Mouse (Mus musculus) forebrain, embryonic 10.5 days (tissue): ENCODE data around the gene Ppp4r3a. TPM values are rescaled to one million over a fixed set of nuclear protein-coding genes. Genes with fewer than 3 reads are reported as not detected.
"Not testable (repeated sequence)": the region's sequence is repeated elsewhere in the genome, so short reads cannot be mapped to it uniquely, and the experiment has no call there.

Source experiments
- DNase-seq: peaks from one replicate; pipeline ENCODE4 v3.0.0-alpha.2; 2017; ENCODE audit warnings: low spot score; ENCODE audit errors: extremely low spot score
- H3K27ac ChIP-seq: fragments of 300-500 bp; sonication (generic); 2 replicates; pipeline ENCODE4 v1.5.1; 2016; ENCODE audit warnings: mild to moderate bottlenecking
- H3K27me3 ChIP-seq: fragments of 300-500 bp; sonication (generic); 2 replicates; pipeline ENCODE4 v1.6.1; 2016; ENCODE audit warnings: mild to moderate bottlenecking; ENCODE audit not compliant: poor library complexity, severe bottlenecking
- H3K36me3 ChIP-seq: fragments of 300-500 bp; sonication (generic); replicated peaks from 2 replicates; pipeline ENCODE4 v1.6.1; 2016; ENCODE audit warnings: mild to moderate bottlenecking, moderate library complexity
- H3K4me1 ChIP-seq: fragments of 300-500 bp; sonication (generic); 2 replicates; pipeline ENCODE4 v1.6.1; 2016
- H3K4me3 ChIP-seq: fragments of 300-500 bp; sonication (generic); 2 replicates; pipeline ENCODE4 v1.5.1; 2016; ENCODE audit warnings: mild to moderate bottlenecking, moderate library complexity
- H3K9me3 ChIP-seq: fragments of 300-500 bp; sonication (generic); 2 replicates; pipeline ENCODE4 v1.6.1; 2016; ENCODE audit warnings: mild to moderate bottlenecking, moderate library complexity
- WGBS: fragments of 180-500 bp; shearing (Covaris S2); methylation state at CpG from one replicate; pipeline ENCODE4 v1.1.7; 2016; 5-methylcytosine and 5-hydroxymethylcytosine counted together
- polyA plus RNA-seq: library from polyadenylated mRNA; unstranded; fragments of >200 nt; fragmentation: Nextera tagmentation; extraction: Ambion mirVana; gene quantifications from 2 replicates; pipeline ENCODE4 v1.2.1, GENCODE M21; 2016

The Ppp4r3a gene
- polyA plus RNA-seq, 1 experiment from 2014 or later, result 51.0 TPM

DNA sequence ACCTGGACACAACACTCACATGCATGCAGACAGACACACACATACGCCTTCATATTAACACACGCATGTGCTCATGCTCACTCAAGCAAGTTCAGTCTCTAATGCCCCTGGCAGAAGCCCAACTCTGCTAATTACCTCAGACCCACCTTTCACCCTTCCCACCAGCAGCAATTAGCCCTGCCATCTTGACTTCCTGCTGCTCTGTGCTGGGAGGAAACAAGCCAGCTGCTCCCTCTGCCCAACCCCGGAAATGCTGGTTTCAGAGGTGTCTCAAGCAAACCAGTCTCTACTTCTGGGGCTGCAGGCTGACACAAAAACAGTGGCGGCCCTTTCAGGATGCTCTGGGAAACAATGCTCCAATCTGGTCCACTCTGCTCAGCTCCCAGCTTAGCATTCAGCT is 67.6 kb downstream of the Ppp4r3a start:
- Histone ChIP-seq H3K4me1 (peaks cover 86% of the 10 kb centered on the region), H3K27ac (peak overlapping the region; percentile 62; the same call in 1 of the 2 replicates)

GRCm38 (mm10) chr12:101015165-101015560 is 68.3 kb downstream of the Ppp4r3a start:
- peaks cover 92% of the 10 kb centered on the region for H3K4me1 ChIP-seq
- H3K9me3 ChIP-seq, result 0 out of 2 replicates have a peak, but pooled peaks cover 6% of the 10 kb centered on the region
- WGBS, result 88% methylated on average over 11 of the region's 11 CpGs
- no peaks in the 10 kb centered on the region for H3K27me3 ChIP-seq
- H3K27ac ChIP-seq, result no peak overlapping the region; the same call in 1 of the 2 replicates
- H3K4me3 ChIP-seq, result no peak overlapping the region
- H3K36me3 ChIP-seq, result peaks cover 28% of the 10 kb centered on the region
- DNase-seq, result no peak

More for the DNA sequence above, 67.6 kb downstream of the Ppp4r3a start:
- Histone ChIP-seq H3K36me3 (peaks cover 30% of the 10 kb centered on the region), H3K27me3 (no peaks in the 10 kb centered on the region), H3K4me3 (no peak overlapping the region), H3K9me3 (peaks cover 6% of the 10 kb centered on the region; the same call in 1 of the 2 replicates)
- DNase-seq, result no peak
- WGBS, result 53% methylated on average over 4 of the region's 4 CpGs

DNA sequence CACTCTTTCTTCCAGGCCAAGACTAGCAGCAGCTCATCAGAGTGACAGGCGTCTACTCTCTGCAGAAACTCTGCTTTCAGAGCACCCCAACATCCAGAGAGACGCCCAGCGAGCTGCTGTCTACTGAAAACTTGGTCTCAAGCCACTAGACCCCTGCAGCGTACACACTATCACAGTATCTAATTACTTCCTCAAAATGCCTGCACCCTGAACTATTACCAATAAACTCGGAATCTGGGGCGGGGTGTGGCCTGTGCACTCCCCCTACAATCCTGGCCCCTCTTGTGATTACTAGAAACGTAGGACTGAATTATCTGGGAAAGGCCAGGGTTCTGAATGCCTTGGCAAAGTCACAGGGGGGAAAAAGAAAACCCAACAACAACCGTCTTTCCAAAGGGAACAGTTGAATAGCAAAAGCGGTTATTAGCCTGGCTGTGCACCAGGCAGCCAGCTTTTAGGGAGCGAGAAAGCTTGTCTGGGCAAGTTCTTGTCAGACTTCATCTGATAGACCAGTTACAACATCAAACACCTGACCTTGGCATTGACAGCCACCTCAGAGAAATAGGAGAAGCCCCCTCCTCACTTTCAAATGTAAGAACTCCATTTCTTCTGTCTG is 68.8 kb downstream of the Ppp4r3a start:
- H3K27me3 ChIP-seq, result no peaks in the 10 kb centered on the region
- no peak overlapping the region for H3K4me3 ChIP-seq
- H3K9me3 ChIP-seq, result 0 out of 2 replicates have a peak, but pooled peaks cover 1% of the 10 kb centered on the region
- peaks cover 25% of the 10 kb centered on the region for H3K36me3 ChIP-seq
- no peak for DNase-seq
- peaks cover 94% of the 10 kb centered on the region for H3K4me1 ChIP-seq
- peak overlapping the region; percentile 53; the same call in 1 of the 2 replicates for H3K27ac ChIP-seq
- WGBS, result 87% methylated on average over 10 of the region's 10 CpGs

- H3K9me3 ChIP-seq, DNase-seq, H3K4me3 ChIP-seq, H3K27me3 ChIP-seq: not testable (repeated sequence)
- peaks cover 92% of the 10 kb centered on the region for H3K4me1 ChIP-seq
- H3K36me3 ChIP-seq, result peaks cover 19% of the 10 kb centered on the region
- 89% methylated on average over 9 of the region's 9 CpGs for WGBS
- peak overlapping the region; percentile 53; the same call in 1 of the 2 replicates for H3K27ac ChIP-seq
These were observed 69.8 kb downstream of the Ppp4r3a start for GRCm38 (mm10) chr12:101013668-101014067.

DNA sequence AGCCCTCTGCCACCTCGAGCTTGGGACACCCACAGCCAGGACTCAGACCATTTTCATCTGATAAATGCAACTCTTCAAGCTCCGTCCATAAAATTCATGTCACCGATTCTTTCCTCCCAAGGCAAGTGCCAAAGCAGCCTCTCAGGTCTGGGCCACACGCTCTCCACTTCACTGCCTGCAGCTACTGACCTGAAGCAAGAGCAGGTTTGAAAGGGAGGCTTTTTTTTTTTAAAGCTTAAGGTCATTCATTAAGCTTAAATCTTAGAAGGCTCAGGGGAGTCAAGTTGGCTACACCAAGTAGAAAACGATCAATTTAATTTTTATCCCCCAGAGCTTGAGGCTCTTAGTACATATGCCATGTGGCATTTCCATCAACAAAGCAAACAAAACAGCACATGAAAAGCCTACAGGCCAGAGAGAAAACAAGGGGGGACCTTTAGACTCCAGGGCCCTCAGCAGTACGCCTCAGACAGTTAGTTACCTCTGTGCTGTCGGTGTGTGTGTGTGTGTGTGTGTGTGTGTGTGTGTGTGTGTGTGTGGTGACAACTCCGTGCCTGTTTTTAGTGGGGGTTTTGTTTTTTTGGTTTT is 70.3 kb downstream of the Ppp4r3a start:
- H3K9me3 ChIP-seq, result no peaks in the 10 kb centered on the region
- DNase-seq, result no peak
- H3K4me3 ChIP-seq, result no peak overlapping the region
- peaks cover 19% of the 10 kb centered on the region for H3K36me3 ChIP-seq
- peaks cover 92% of the 10 kb centered on the region for H3K4me1 ChIP-seq
- peak overlapping the region; percentile 71 for H3K27ac ChIP-seq
- no peaks in the 10 kb centered on the region for H3K27me3 ChIP-seq
- WGBS, result 54% methylated on average over 8 of the region's 8 CpGs

DNA sequence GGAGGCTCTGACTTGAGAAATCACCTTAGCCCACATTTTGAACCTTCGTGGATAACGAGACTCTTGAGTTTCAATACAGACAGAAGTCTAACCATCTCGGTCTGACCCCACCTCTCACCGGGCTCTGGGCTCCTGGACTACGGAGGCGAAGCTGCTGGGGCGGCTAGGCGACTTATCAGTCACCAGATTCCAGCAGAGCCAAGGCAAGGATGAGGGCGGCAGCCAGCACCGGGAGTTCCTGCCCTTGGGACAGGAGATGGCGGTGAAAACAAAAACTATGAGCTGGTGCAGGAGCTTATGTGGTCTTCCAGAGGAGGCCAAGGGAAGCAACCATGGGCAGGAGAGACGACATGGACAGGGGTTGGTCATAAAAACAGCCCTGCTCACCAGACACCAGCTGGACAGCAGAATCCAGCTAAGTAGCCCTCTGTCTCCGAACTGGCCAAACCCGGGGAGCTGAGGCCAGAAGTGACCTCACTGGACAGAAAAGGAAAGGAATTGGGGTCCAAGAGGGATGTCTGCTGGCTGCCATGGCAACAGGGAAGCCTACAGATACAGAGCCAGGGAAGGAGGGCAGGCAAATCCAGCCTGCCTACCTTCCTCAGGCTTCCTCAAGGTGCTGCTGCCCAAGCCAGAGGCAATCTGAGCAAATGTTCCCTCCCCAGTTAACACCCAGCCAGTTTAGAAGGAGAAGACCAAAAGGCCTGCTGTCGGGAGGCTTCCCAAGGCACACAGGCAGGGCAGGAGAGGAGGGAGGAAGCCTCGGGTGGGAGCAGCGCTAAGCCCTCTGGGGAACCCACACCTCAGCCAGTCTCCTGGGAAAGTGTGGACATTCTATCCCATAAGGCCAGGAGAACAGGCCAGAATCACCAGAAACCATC is 71.1 kb downstream of the Ppp4r3a start:
- Histone ChIP-seq H3K4me3 (peak overlapping the region; percentile 10; the same call in 1 of the 2 replicates), H3K36me3 (peaks cover 19% of the 10 kb centered on the region), H3K4me1 (peaks cover 92% of the 10 kb centered on the region), H3K27me3 (no peaks in the 10 kb centered on the region), H3K27ac (peak overlapping the region; percentile 71), H3K9me3 (no peaks in the 10 kb centered on the region)
- DNase-seq, result no peak
- WGBS, result 50% methylated on average over 17 of the region's 17 CpGs

DNA sequence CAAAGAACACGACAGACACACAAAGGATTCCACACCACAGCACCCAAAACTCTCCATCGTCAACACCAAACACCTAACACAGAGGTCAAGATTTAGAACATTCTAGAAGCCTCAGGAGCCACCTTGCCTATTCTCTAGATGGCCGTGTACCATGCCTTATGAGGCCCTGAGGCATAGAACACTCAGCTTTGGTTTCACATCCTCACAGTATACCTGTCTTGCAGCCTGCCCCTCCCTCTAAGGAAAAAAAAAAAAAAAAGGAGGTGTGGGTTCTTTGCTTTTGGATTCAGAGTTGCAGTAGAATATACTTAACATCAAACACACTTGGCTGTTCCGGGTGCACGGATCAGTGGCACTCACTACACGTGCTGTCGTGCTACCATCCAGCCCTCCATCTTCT is 72.5 kb downstream of the Ppp4r3a start:
- Histone ChIP-seq H3K4me1 (peaks cover 92% of the 10 kb centered on the region), H3K9me3 (no peaks in the 10 kb centered on the region), H3K27me3 (no peaks in the 10 kb centered on the region), H3K27ac (no peak overlapping the region), H3K4me3 (no peak overlapping the region), H3K36me3 (peaks cover 7% of the 10 kb centered on the region)
- 91% methylated on average over 7 of the region's 7 CpGs for WGBS
- DNase-seq, result no peak

- Histone ChIP-seq H3K27me3 (no peaks in the 10 kb centered on the region), H3K9me3 (no peaks in the 10 kb centered on the region), H3K4me1 (peaks cover 92% of the 10 kb centered on the region), H3K36me3 (peaks cover 7% of the 10 kb centered on the region), H3K4me3 (no peak overlapping the region), H3K27ac (0 out of 2 replicates have a peak overlapping the region, but pooled peaks have one; percentile 53)
- WGBS, result 73% methylated on average over 10 of the region's 10 CpGs
- DNase-seq, result no peak
These were observed 73.2 kb downstream of the Ppp4r3a start for GRCm38 (mm10) chr12:101010148-101010920.

GRCm38 (mm10) chr12:101009225-101009624 is 74.3 kb downstream of the Ppp4r3a start:
- peaks cover 92% of the 10 kb centered on the region for H3K4me1 ChIP-seq
- H3K4me3 ChIP-seq, result no peak overlapping the region
- 82% methylated on average over 4 of the region's 4 CpGs for WGBS
- H3K36me3 ChIP-seq, result peaks cover 7% of the 10 kb centered on the region
- H3K27me3 ChIP-seq, result no peaks in the 10 kb centered on the region
- H3K27ac ChIP-seq, result peak overlapping the region; percentile 78; the same call in 1 of the 2 replicates
- no peaks in the 10 kb centered on the region for H3K9me3 ChIP-seq
- DNase-seq, result no peak

DNA sequence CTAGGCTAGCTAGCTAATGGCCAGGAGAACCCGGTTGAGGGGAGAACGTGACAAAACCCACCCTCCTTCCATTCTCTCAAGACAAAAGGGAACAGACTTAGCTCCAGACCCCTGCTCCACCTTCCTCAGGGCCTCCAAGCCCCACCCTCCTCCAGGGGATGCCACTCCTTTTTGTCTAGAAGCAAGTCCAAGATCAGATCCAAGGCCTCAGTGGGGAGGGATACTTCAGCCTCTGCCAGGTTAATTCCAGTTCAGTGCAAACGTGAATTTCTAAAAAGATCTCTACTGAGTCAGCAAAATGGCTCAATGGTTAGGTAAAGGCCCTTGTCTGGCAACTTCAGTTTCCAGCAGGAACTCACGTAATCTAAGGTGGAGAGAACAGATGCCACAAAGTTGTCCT is 74.9 kb downstream of the Ppp4r3a start:
- no peak overlapping the region for H3K4me3 ChIP-seq
- H3K9me3 ChIP-seq, result no peaks in the 10 kb centered on the region
- peaks cover 92% of the 10 kb centered on the region for H3K4me1 ChIP-seq
- H3K27me3 ChIP-seq, result no peaks in the 10 kb centered on the region
- peaks cover 7% of the 10 kb centered on the region for H3K36me3 ChIP-seq
- peak overlapping the region; percentile 78 for H3K27ac ChIP-seq
- WGBS, result 25% methylated on average over 4 of the region's 4 CpGs
- DNase-seq, result no peak

- Histone ChIP-seq H3K9me3 (no peaks in the 10 kb centered on the region), H3K27me3 (no peaks in the 10 kb centered on the region), H3K36me3 (peaks cover 7% of the 10 kb centered on the region), H3K4me3 (no peak overlapping the region), H3K27ac (peak overlapping the region; percentile 78), H3K4me1 (peaks cover 92% of the 10 kb centered on the region)
- 35% methylated on average over 10 of the region's 10 CpGs for WGBS
- no peak for DNase-seq
These were observed 75.5 kb downstream of the Ppp4r3a start for GRCm38 (mm10) chr12:101007968-101008481.

- Histone ChIP-seq H3K4me1 (peaks cover 92% of the 10 kb centered on the region), H3K36me3 (peaks cover 7% of the 10 kb centered on the region), H3K9me3 (no peaks in the 10 kb centered on the region), H3K27me3 (no peaks in the 10 kb centered on the region), H3K4me3 (no peak overlapping the region), H3K27ac (no peak overlapping the region)
- 85% methylated on average over 9 of the region's 9 CpGs for WGBS
- DNase-seq, result no peak
These were observed 76.1 kb downstream of the Ppp4r3a start for GRCm38 (mm10) chr12:101007427-101007826.
